Mouse (Mus musculus) myocyte (in vitro differentiated cells): ENCODE results near the gene Spin2d.
"Not testable (repeated sequence)": the region's sequence is repeated elsewhere in the genome, so short reads cannot be mapped to it uniquely, and the experiment has no call there.

Source experiments
- MAX ChIP-seq: IDR thresholded peaks from one replicate; pipeline ENCODE4 v1.6.1; 2011; ENCODE audit warnings: low read depth, mild to moderate bottlenecking, control low read depth
- POLR2A ChIP-seq: IDR thresholded peaks from one replicate; pipeline ENCODE4 v1.6.1; 2011; ENCODE audit warnings: low read depth, mild to moderate bottlenecking, control low read depth, moderate library complexity; ENCODE audit not compliant: insufficient read length
- POLR2AphosphoS2 ChIP-seq: IDR thresholded peaks from one replicate; pipeline ENCODE4 v1.6.1; 2011; ENCODE audit warnings: low read depth, control low read depth; ENCODE audit not compliant: insufficient read length
- TCF12 ChIP-seq: IDR thresholded peaks from one replicate; pipeline ENCODE4 v1.6.1; 2011; ENCODE audit warnings: mild to moderate bottlenecking, control low read depth; ENCODE audit not compliant: poor library complexity, insufficient read depth, severe bottlenecking

- not testable (repeated sequence) for TF ChIP-seq POLR2A, TCF12, POLR2AphosphoS2, MAX
These were observed 33.6 kb downstream of the Spin2d start for GRCm38 (mm10) chrX:73143218-73143618.
